8 mouse cellular contexts compared by ENCODE assay signal in the genomic region with DNA sequence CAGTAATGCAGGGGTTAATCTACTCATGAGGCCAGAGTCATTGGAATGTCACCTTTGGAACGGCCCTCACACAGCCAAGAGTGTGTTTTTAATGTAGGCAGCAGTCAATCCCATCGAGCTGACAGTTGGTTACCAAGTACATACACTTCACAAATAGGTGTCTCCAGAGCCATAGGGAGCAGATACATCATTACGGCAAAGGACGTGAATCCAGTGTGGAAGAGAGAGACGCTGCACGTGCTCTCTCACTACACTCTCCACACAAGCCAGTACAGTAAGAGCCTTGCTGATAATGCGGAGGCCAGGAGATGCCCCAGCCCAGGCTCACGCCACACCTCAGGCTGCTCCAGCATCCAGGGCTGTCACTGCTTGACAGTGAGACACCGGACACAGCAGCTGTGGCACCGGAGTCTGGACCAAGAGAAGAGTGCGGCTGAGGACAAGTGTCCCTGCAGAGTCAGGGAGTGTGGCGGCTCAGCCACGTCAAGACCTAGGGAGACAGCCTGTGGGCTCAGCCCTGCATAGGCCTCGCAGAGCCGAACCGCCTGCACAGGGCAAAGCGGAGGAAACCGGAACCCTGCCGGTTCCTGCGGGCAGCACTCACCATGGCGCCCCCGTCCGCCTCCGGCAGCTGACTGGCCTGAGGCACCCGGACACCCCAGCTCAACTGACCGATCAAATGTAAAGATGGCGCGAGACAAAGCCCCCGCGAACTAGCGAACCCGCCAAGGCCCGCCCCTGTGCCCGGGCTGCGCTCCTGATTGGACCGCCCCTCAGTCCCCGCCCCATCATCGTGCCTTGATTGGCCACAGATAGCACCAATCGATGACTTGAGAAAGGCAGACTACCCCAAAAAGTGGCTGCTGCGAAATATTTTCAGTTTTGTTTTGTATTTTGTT. TPM values are rescaled to one million over a fixed set of nuclear protein-coding genes. Genes with fewer than 3 reads are reported as not detected.
A peak's percentile ranks its signal among the peaks of the same experiment; 100 is the strongest.
DNase-seq lines count a peak whose midpoint lies in the region; ATAC-seq and TF ChIP-seq lines count a peak whose summit lies in the region.

Gene Zfp39, minus strand, starts transcription at position 715 of the 899 bp plus-strand sequence.

- under 1% methylated on average over 40 of the region's 40 CpGs for WGBS in forebrain, embryonic 15.5 days
- under 1% methylated on average over 40 of the region's 40 CpGs for WGBS in neural tube, embryonic 14.5 days

- peak within 1 kb of the TSS; percentile 75 for H3K4me3 ChIP-seq in G1E (ENCODE audit: low read depth, low read length)
- H3K4me3 ChIP-seq in forebrain, embryonic 15.5 days = peak within 1 kb of the TSS; percentile 78
- peak within 1 kb of the TSS; percentile 77 for H3K4me3 ChIP-seq in neural tube, embryonic 14.5 days (ENCODE audit: low read depth, low read length)
- H3K4me3 ChIP-seq in testis, adult 2 months (ENCODE audit: control insufficient read depth, low read depth, low read length) = peak within 1 kb of the TSS; percentile 89

- peak within 1 kb of the TSS; percentile 76 for H3K27ac ChIP-seq in forebrain, embryonic 15.5 days (replicated peaks)
- peak within 1 kb of the TSS; percentile 85 for H3K27ac ChIP-seq in neural tube, embryonic 14.5 days (ENCODE audit: low read depth, low read length)
- H3K27ac ChIP-seq in testis, adult 2 months (ENCODE audit: control insufficient read depth, insufficient read depth, low read depth, low read length) = peak within 1 kb of the TSS; percentile 93

- intact Hi-C loops in heart, postnatal 25 days (cut with DNase I) = no loop called here

- H3K9me3 ChIP-seq in G1E (replicated peaks) = no peaks in the 10 kb centered on the region
- no peaks in the 10 kb centered on the region for H3K9me3 ChIP-seq in forebrain, embryonic 15.5 days
- H3K9me3 ChIP-seq in neural tube, embryonic 14.5 days (ENCODE audit: control insufficient read depth, low read length) = no peaks in the 10 kb centered on the region

- peak; percentile 82 for TF ChIP-seq POLR2A in testis, adult 2 months (IDR thresholded peaks at IDR 0.05; ENCODE audit: control insufficient read depth, low read depth, low read length)

- peak within 1 kb of the TSS; percentile 74 for H3K9ac ChIP-seq in forebrain, embryonic 15.5 days (replicated peaks)
- peak within 1 kb of the TSS; percentile 83 for H3K9ac ChIP-seq in neural tube, embryonic 14.5 days (replicated peaks; ENCODE audit: low read depth, low read length)

- peak; percentile 99 for DNase-seq in G1E (ENCODE audit: low spot score)
- peak; percentile 95 for DNase-seq in cerebellum, adult 11-12 months
- peak; percentile 95 for DNase-seq in heart, postnatal 25 days (ENCODE audit: low spot score)
- peak; percentile 92 to 97 for DNase-seq in layer of hippocampus, adult 18-20 months (ENCODE audit: low spot score in 2 of 2)
- DNase-seq in lung, adult 18-20 months = peak; percentile 97

- no peaks in the 10 kb centered on the region for H3K27me3 ChIP-seq in G1E (ENCODE audit: insufficient read depth, low read length)
- H3K27me3 ChIP-seq in forebrain, embryonic 15.5 days = no peaks in the 10 kb centered on the region
- no peaks in the 10 kb centered on the region for H3K27me3 ChIP-seq in neural tube, embryonic 14.5 days (ENCODE audit: control insufficient read depth, insufficient read depth, low read length)
- H3K27me3 ChIP-seq in testis, adult 2 months (ENCODE audit: control insufficient read depth, insufficient read depth, low read length) = no peaks in the 10 kb centered on the region

- peaks cover 37% of the 10 kb centered on the region for H3K36me3 ChIP-seq in G1E (replicated peaks)
- peaks cover 19% of the 10 kb centered on the region for H3K36me3 ChIP-seq in forebrain, embryonic 15.5 days
- peaks cover 9% of the 10 kb centered on the region for H3K36me3 ChIP-seq in neural tube, embryonic 14.5 days (ENCODE audit: control insufficient read depth, insufficient read depth, low read length)
- peaks cover 2% of the 10 kb centered on the region for H3K36me3 ChIP-seq in testis, adult 2 months (ENCODE audit: control insufficient read depth, insufficient read depth, low read length)

- peaks cover 19% of the 10 kb centered on the region for H3K4me1 ChIP-seq in G1E (ENCODE audit: insufficient read depth, low read depth, low read length)
- H3K4me1 ChIP-seq in forebrain, embryonic 15.5 days = peaks cover 17% of the 10 kb centered on the region
- peaks cover 6% of the 10 kb centered on the region; the same call in 1 of the 2 replicates for H3K4me1 ChIP-seq in neural tube, embryonic 14.5 days (ENCODE audit: control insufficient read depth, insufficient read depth, low read length)
- H3K4me1 ChIP-seq in testis, adult 2 months (ENCODE audit: control insufficient read depth, insufficient read depth, low read length) = peaks cover 7% of the 10 kb centered on the region

- H3K4me2 ChIP-seq in forebrain, embryonic 15.5 days (replicated peaks) = peak within 1 kb of the TSS; percentile 57
- H3K4me2 ChIP-seq in neural tube, embryonic 14.5 days (ENCODE audit: low read depth, low read length) = peak within 1 kb of the TSS; percentile 89

- no peak for TF ChIP-seq CTCF in G1E (IDR thresholded peaks at IDR 0.05; ENCODE audit: low read depth, low read length)
- TF ChIP-seq CTCF in testis, adult 2 months (IDR thresholded peaks at IDR 0.05; ENCODE audit: control insufficient read depth, insufficient read depth, insufficient replicate concordance, low read depth, low read length) = no peak

- ATAC-seq in G1E (ENCODE audit: extremely low read depth, insufficient number of reproducible peaks, low FRiP score, poor library complexity, severe bottlenecking) = peak; percentile 97
- peak; percentile 99 for ATAC-seq in forebrain, embryonic 15.5 days (replicated peaks)
- peak; percentile 99 for ATAC-seq in neural tube, embryonic 14.5 days (ENCODE audit: low read depth)

RNA-seq across cellular contexts. Expression of gene Zfp39, which starts in this region (rescaled TPM):
- 22.0 and 22.6 TPM in 2 replicates for total RNA-seq in G1E (2014; fragmentation: Nextera tagmentation)
- 5.5 and 7.0 TPM in 2 replicates for total RNA-seq in G1E (2017)
- polyA plus RNA-seq in G1E (2012) = 0.80 and 0.85 TPM in 2 replicates
- polyA plus RNA-seq in forebrain, embryonic 15.5 days (2015; fragmentation: Nextera tagmentation; extraction: Ambion mirVana) = 5.9 and 7.0 TPM in 2 replicates
- 1 to 10 TPM; 3.4 to 4.1 TPM for total RNA-seq in heart, postnatal 25 days (2021)
- total RNA-seq in layer of hippocampus, adult 18-20 months (2021) = 1 to 10 TPM; 9.5 to 9.6 TPM
- 10.2 and 10.6 TPM in 2 replicates for polyA plus RNA-seq in neural tube, embryonic 14.5 days (2014; fragmentation: Nextera tagmentation; extraction: Ambion mirVana)
- polyA plus RNA-seq in testis, adult 2 months (2012; rRNA removed) = 23.7 and 35.2 TPM in 2 replicates

Comparison
In these comparisons a context has a peak if more than half of its experiments do, and no peak if none do; other contexts are left out.
1. Peak in every context shown above with its lines: DNase-seq, ATAC-seq, H3K4me3 ChIP-seq and H3K27ac ChIP-seq.